Mouse (Mus musculus) Muller cell, postnatal 12 days (primary cell): ENCODE measurements at regions not wholly inside any gene's neighbourhood (a gene's known extent, or its start where the extent isn't known, plus 50 kb on each side); places are given as distances from the start of the nearest gene placed in this dataset.

Experiments
- DNase-seq: peaks from one replicate; pipeline ENCODE4 v3.0.0-alpha.2; 2015; ENCODE audit errors: inconsistent ontology term

- no peak for DNase-seq
Observed at GRCm38 (mm10) chr2:92544364-92545151, 54.9 kb upstream of the Chst1 start.

GRCm38 (mm10) chr2:92540841-92541240, 58.7 kb upstream of the Chst1 start:
- DNase-seq: no peak

- DNase-seq: no peak
Observed at GRCm38 (mm10) chr2:92531996-92532395, 67.5 kb upstream of the Chst1 start.

GRCm38 (mm10) chr2:92530677-92531076, 68.8 kb upstream of the Chst1 start:
- DNase-seq: no peak

GRCm38 (mm10) chr2:92529670-92530322, 69.5 kb upstream of the Slc35c1 start:
- DNase-seq: no peak

- DNase-seq: peak; percentile 96
Observed at GRCm38 (mm10) chr2:92529071-92529641, 68.8 kb upstream of the Slc35c1 start.

GRCm38 (mm10) chr2:92528119-92528830, 67.9 kb upstream of the Slc35c1 start:
- no peak for DNase-seq

GRCm38 (mm10) chr2:92526676-92527395, 66.5 kb upstream of the Slc35c1 start:
- no peak for DNase-seq

- DNase-seq: no peak
Observed at GRCm38 (mm10) chr2:92525628-92526027, 65.3 kb upstream of the Slc35c1 start.

- DNase-seq: no peak
Observed at GRCm38 (mm10) chr2:92525062-92525623, 64.8 kb upstream of the Slc35c1 start.

GRCm38 (mm10) chr2:92524346-92524905, 64.1 kb upstream of the Slc35c1 start:
- DNase-seq: no peak

GRCm38 (mm10) chr2:92523321-92523895, 63.1 kb upstream of the Slc35c1 start:
- no peak for DNase-seq

- no peak for DNase-seq
Observed at GRCm38 (mm10) chr2:92521527-92521926, 61.2 kb upstream of the Slc35c1 start.

- no peak for DNase-seq
Observed at GRCm38 (mm10) chr2:92519396-92519795, 59.1 kb upstream of the Slc35c1 start.

- no peak for DNase-seq
Observed at GRCm38 (mm10) chr2:92518891-92519290, 58.6 kb upstream of the Slc35c1 start.

GRCm38 (mm10) chr2:92514961-92515360, 54.6 kb upstream of the Slc35c1 start:
- DNase-seq: no peak

- DNase-seq: no peak
Observed at GRCm38 (mm10) chr2:92511771-92512744, 51.7 kb upstream of the Slc35c1 start.
